Mouse (Mus musculus) MEL-GATA-1-ER (cell line): ENCODE measurements around the gene Csnk1d.

Source experiments
- DNase-seq: peaks from one replicate; pipeline ENCODE4 v3.0.0-alpha.2; 2012; ENCODE audit warnings: low read depth; ENCODE audit errors: extremely low read depth

Csnk1d gene

GRCm38 (mm10) chr11:120913796-120914195 lies 77.3 kb downstream of the Csnk1d start:
- no peak for DNase-seq
